Mouse (Mus musculus) kidney, postnatal 0 days (tissue): Measurements from ENCODE around the gene Brca1. TPM values are rescaled to one million over a fixed set of nuclear protein-coding genes. Genes with fewer than 3 reads are reported as not detected.

Source experiments
- ATAC-seq: fragments of 200-750 bp; cut with Nextera tagmentation; replicated peaks from 2 replicates; pipeline ENCODE4 v1.8.0; 2017; ENCODE audit warnings: low read depth, moderate number of reproducible peaks, moderate TSS enrichment, moderate library complexity; ENCODE audit not compliant: low FRiP score
- DNase-seq: peaks from one replicate; pipeline ENCODE4 v3.0.0-alpha.2; 2016; ENCODE audit warnings: low spot score
- H3K27ac ChIP-seq: fragments of 300-500 bp; sonication (generic); 2 replicates; pipeline ENCODE4 v1.5.1; 2014; ENCODE audit warnings: mild to moderate bottlenecking
- H3K27me3 ChIP-seq: fragments of 300-500 bp; sonication (generic); 2 replicates; pipeline ENCODE4 v1.6.1; 2014; ENCODE audit warnings: low read length, mixed read lengths; ENCODE audit not compliant: insufficient read depth
- H3K36me3 ChIP-seq: fragments of 300-500 bp; sonication (generic); 2 replicates; pipeline ENCODE4 v1.6.1; 2014; ENCODE audit warnings: low read length, mixed read lengths; ENCODE audit not compliant: insufficient read depth
- H3K4me1 ChIP-seq: fragments of 300-500 bp; sonication (generic); replicated peaks from 2 replicates; pipeline ENCODE4 v1.6.1; 2014; ENCODE audit warnings: antibody characterized with exemption, low read length, mixed read lengths; ENCODE audit not compliant: insufficient read depth
- H3K4me2 ChIP-seq: fragments of 300-500 bp; sonication (generic); 2 replicates; pipeline ENCODE4 v1.6.1; 2014; ENCODE audit warnings: mild to moderate bottlenecking, low read length, moderate library complexity, mixed read lengths
- H3K4me3 ChIP-seq: fragments of 300-500 bp; sonication (generic); replicated peaks from 2 replicates; pipeline ENCODE4 v1.5.1; 2014; ENCODE audit warnings: low read depth, low read length
- H3K9ac ChIP-seq: fragments of 300-500 bp; sonication (generic); 2 replicates; pipeline ENCODE4 v1.6.1; 2014; ENCODE audit warnings: low read depth, low read length
- H3K9me3 ChIP-seq: fragments of 300-500 bp; sonication (generic); replicated peaks from 2 replicates; pipeline ENCODE4 v1.6.1; 2016; ENCODE audit warnings: low read length, inconsistent platforms, mixed read lengths
- CTCF ChIP-seq: IDR thresholded peaks from 2 replicates; pipeline ENCODE4 v1.5.1; 2016; ENCODE audit warnings: antibody characterized with exemption, low read depth, mild to moderate bottlenecking, moderate library complexity
- WGBS: fragments of 180-500 bp; shearing (Covaris S2); extraction: QIAGEN DNeasy Blood & Tissue Kit; methylation state at CpG from one replicate; pipeline ENCODE4 v1.1.7; 2014; 5-methylcytosine and 5-hydroxymethylcytosine counted together
- polyA plus RNA-seq: library from polyadenylated mRNA; unstranded; fragments of >200 nt; fragmentation: Nextera tagmentation; extraction: Ambion mirVana; gene quantifications from 2 replicates; pipeline ENCODE4 v1.2.1, GENCODE M21; 2015

Gene Brca1
- polyA plus RNA-seq, 1 experiment from 2014 or later: 4.2 TPM

DNA sequence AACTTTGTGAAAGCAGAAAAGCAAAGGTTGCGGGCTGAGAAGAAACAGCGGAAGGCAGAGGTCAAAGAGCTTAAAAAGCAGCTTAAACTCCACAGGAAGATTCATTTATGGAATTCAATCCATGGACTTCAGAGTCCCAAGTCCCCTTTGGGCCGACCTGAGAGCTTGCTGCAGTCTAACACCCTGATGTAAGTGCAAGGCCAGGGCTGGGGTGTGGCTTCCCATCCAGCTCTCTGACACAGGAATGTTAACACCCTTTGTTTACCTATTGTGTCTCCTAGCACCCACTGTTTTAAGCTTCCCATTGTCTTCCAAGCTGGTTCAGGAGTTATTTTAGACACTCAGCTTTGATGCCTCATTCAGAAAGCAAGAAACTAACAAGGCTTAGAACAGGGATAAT lies 16.7 kb upstream of the Brca1 start:
- Histone ChIP-seq H3K27ac (no peak overlapping the region), H3K4me1 (no peaks in the 10 kb centered on the region), H3K36me3 (peaks cover 79% of the 10 kb centered on the region), H3K27me3 (no peaks in the 10 kb centered on the region), H3K4me3 (no peak overlapping the region), H3K9ac (no peak overlapping the region), H3K9me3 (no peaks in the 10 kb centered on the region), H3K4me2 (no peak overlapping the region)
- ATAC-seq (no peak), DNase-seq (no peak)
- 84% methylated on average over 3 of the region's 3 CpGs for WGBS
- no peak for TF ChIP-seq CTCF

DNA sequence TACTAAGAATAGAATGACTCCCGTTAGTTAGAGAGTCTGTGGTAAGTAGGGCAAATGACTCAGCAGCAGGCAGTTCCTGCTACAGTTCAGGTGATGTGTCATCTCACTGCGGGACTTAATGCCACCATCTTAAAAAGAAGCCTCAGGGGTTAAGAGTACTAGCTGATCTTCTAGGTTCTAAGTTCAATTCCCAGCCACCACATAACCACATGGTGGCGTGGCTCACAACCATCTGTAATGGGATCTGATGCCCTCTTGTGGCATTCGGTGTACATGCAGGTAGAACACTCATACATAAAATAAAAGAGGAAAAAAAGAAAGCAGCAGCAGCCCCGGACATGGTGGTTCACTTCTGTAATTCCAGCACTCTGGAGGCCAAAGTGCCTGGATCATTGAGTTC lies 10.6 kb upstream of the Brca1 start:
- H3K4me2 ChIP-seq: no peak overlapping the region
- peaks cover 59% of the 10 kb centered on the region for H3K36me3 ChIP-seq
- no peak overlapping the region for H3K9ac ChIP-seq
- no peaks in the 10 kb centered on the region for H3K9me3 ChIP-seq
- no peaks in the 10 kb centered on the region for H3K4me1 ChIP-seq
- H3K27me3 ChIP-seq: no peaks in the 10 kb centered on the region
- ATAC-seq (0 out of 2 replicates have a peak, but pooled peaks have one; percentile 43), DNase-seq (peak; percentile 81)
- peak; percentile 92 for TF ChIP-seq CTCF
- no peak overlapping the region for H3K4me3 ChIP-seq
- no peak overlapping the region for H3K27ac ChIP-seq
- WGBS: 32% methylated on average over 5 of the region's 5 CpGs

DNA sequence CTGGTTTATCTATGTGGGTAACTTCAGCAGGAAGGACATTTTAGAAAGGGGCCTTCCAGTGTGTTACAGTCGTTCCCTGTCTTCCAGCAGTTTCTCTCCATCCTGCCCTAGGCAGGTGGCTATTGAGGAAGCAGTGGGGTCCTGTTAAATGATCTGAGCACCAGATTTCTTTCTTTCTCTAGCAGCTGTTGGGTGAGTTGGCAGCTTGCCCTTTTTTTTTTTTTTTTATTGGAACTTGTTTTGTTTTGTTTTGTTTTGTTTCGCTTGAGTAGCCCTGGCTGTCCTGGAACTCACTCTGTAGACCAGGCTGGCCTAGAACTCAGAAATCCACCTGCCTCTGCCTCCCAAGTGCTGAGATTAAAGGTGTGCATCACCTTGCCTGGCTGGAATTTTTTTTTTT lies 5.2 kb upstream of the Brca1 start:
- Histone ChIP-seq H3K4me3 (no peak overlapping the region), H3K4me2 (no peak overlapping the region), H3K9me3 (no peaks in the 10 kb centered on the region), H3K9ac (no peak overlapping the region), H3K27me3 (no peaks in the 10 kb centered on the region), H3K4me1 (peaks cover 6% of the 10 kb centered on the region; the same call in 1 of the 2 replicates), H3K36me3 (peaks cover 35% of the 10 kb centered on the region; the same call in 1 of the 2 replicates), H3K27ac (0 out of 2 replicates have a peak overlapping the region, but pooled peaks have one; percentile 34)
- ATAC-seq (no peak), DNase-seq (no peak)
- TF ChIP-seq CTCF: no peak
- 49% methylated on average over 2 of the region's 2 CpGs for WGBS

DNA sequence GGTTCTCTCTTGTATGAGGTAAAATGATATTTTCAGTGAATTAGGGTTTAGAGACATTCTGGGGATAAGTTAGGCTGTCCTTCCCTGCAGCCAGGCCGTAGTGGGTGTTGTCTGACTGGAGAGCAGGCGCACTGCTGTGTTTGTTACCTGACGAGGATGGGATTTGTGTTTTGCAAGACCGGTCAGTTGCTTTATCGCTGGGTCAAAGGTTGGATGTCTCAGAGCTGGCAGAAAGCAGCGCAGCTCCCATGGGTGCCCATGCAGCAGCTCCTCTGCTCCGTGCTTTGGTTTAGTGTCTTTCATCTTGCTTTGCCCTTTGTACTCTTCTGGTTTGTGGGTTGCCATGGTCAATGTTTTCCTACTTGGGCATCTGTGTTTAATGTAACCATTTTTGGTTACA lies 4.8 kb upstream of the Brca1 start:
- Histone ChIP-seq H3K9me3 (no peaks in the 10 kb centered on the region), H3K27ac (0 out of 2 replicates have a peak overlapping the region, but pooled peaks have one; percentile 34), H3K4me1 (peaks cover 6% of the 10 kb centered on the region; the same call in 1 of the 2 replicates), H3K27me3 (no peaks in the 10 kb centered on the region), H3K36me3 (peaks cover 32% of the 10 kb centered on the region; the same call in 1 of the 2 replicates), H3K4me2 (no peak overlapping the region), H3K4me3 (no peak overlapping the region), H3K9ac (no peak overlapping the region)
- 87% methylated on average over 7 of the region's 7 CpGs for WGBS
- DNase-seq: no peak
- no peak for ATAC-seq
- TF ChIP-seq CTCF: no peak

DNA sequence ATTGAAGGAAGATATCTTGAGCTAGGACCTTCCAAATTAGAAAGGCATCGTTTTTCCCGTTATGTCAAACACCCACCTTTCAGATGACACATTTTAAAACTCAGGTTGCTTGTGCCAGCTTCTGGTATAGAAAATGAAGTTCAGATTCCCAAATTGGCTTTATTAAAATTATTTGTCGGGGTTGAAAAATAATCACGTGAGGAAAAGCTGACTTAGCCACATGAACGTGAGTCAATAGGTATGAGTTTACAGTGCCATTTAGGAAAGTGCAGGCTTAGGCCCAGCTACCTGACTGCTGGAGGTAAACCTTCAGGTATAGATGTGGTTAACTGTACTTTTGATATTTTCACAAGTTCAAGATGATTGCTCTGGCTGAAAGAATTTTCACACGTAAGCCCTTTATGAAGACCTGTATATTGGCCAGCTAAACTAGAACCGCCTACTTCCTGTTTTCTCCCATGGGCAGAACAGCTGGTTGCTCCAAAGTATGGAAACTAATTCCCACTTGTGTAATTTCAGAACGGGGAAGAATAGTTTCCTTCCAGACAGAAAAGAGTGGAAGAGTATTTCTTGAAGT lies 1.7 kb upstream of the Brca1 start:
- 0 out of 2 replicates have a peak, but pooled peaks cover 9% of the 10 kb centered on the region for H3K36me3 ChIP-seq
- peaks cover 16% of the 10 kb centered on the region for H3K4me1 ChIP-seq
- H3K4me2 ChIP-seq: peak overlapping the region; percentile 67
- H3K4me3 ChIP-seq: peak overlapping the region; percentile 77
- ATAC-seq (no peak), DNase-seq (peak; percentile 72)
- H3K27ac ChIP-seq: peak overlapping the region; percentile 97
- no peak for TF ChIP-seq CTCF
- peak overlapping the region; percentile 81 for H3K9ac ChIP-seq
- H3K9me3 ChIP-seq: no peaks in the 10 kb centered on the region
- H3K27me3 ChIP-seq: no peaks in the 10 kb centered on the region
- 7% methylated on average over 8 of the region's 8 CpGs for WGBS

- Histone ChIP-seq H3K4me3 (peak overlapping the region; percentile 77), H3K9ac (peak overlapping the region; percentile 81), H3K27me3 (no peaks in the 10 kb centered on the region), H3K27ac (peak overlapping the region; percentile 97), H3K36me3 (0 out of 2 replicates have a peak, but pooled peaks cover 5% of the 10 kb centered on the region), H3K4me2 (peak overlapping the region; percentile 67), H3K9me3 (no peaks in the 10 kb centered on the region), H3K4me1 (peaks cover 16% of the 10 kb centered on the region)
- peak; percentile 57 for TF ChIP-seq CTCF
- ATAC-seq: peak; percentile 97
- peak; percentile 100 for DNase-seq
- WGBS: under 1% methylated on average over 37 of the region's 37 CpGs
Observed at GRCm38 (mm10) chr11:101552476-101553300, 933 bp upstream of the Brca1 start.
